Mouse (Mus musculus) MEL (cell line): ENCODE measurements around the gene Cwc22.

ENCODE experiments used
- CTCF ChIP-seq, 3 experiments: IDR thresholded peaks in 2 of 3; conservative IDR thresholded peaks in 1 of 3; 2 replicates each; pipeline ENCODE4 v1.5.1; 2011 to 2012; ENCODE audit warnings: low read length in 3 of 3, low read depth in 2 of 3, mild to moderate bottlenecking in 2 of 3, improper control_type of control experiment in 1 of 3, inconsistent platforms in 1 of 3, mixed read lengths in 1 of 3, moderate library complexity in 1 of 3; ENCODE audit not compliant: control insufficient read depth in 1 of 3, insufficient read depth in 1 of 3, poor library complexity in 1 of 3, severe bottlenecking in 1 of 3
- EP300 ChIP-seq, 2 experiments: IDR thresholded peaks; 2 replicates each; pipeline ENCODE4 v1.6.1; 2011; ENCODE audit warnings: improper control_type of control experiment in 2 of 2, low read length in 2 of 2, low read depth in 1 of 2, mild to moderate bottlenecking in 1 of 2
- POLR2AphosphoS2 ChIP-seq: IDR thresholded peaks from 2 replicates; pipeline ENCODE4 v1.6.1; 2011; ENCODE audit warnings: low read length, improper control_type of control experiment

- TF ChIP-seq CTCF (IDR thresholded peaks at IDR 0.05 in 2 of 3, conservative IDR thresholded peaks at IDR 0.05 in 1 of 3; ENCODE audit: control insufficient read depth in 1 of 3, insufficient read depth in 1 of 3, low read depth in 2 of 3, low read length in 3 of 3, poor library complexity in 1 of 3, severe bottlenecking in 1 of 3) (no peak), EP300 (IDR thresholded peaks at IDR 0.05; ENCODE audit: low read depth in 1 of 2, low read length in 2 of 2) (no peak), POLR2AphosphoS2 (no peak)
Observed at GRCm38 (mm10) chr2:77979081-77979480, 32.9 kb upstream of the Cwc22 start.
